Mouse (Mus musculus): ENCODE results near the gene Galr3. TPM values are rescaled to one million over a fixed set of nuclear protein-coding genes. Genes with fewer than 3 reads are reported as not detected.
A peak's percentile ranks its signal among the peaks of the same experiment; 100 is the strongest.
"Not testable (repeated sequence)": the region's sequence is repeated elsewhere in the genome, so short reads cannot be mapped to it uniquely, and the experiment has no call there.

The Galr3 gene
- polyA plus RNA-seq, 1 experiment from 2014 or later = not detected

DNA sequence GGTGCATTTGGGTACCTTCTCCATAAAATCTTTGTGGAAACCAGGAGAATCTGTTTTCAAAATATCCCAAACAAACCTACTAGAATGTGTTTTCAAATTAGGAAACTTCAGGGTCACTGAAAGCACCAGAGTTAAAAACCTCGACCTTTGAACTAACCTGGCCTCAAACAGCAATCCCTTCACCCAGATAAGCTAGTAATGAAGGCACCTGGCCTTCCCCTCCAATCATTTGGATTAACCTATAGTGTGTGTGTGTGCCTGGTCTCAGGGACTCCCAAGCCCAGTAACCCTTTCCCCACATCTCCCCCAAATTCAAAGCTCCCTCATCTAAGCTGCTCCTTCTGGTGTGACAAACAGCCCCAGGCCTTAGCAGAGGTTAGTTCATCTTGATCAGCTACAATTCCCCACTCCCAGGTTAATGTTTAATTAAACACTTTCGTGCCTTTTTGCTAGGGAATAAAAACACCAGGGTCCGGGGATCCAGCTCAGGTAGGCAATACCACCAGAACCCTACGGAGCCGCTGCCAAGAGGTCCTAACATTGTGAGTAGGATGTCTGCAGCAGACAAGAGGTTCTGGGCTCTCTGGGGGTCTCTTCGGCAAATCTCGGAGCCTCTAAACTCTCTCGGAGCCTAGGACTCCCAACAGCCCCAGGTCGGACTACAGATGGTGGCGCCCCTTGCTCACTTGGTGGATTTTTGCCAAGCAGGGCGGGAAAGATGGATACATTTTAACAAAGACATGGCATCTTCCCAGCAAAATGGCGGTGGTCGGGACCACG lies 15.0 kb upstream of the Galr3 start:
- peak overlapping the region; percentile 100; the same call in 1 of the 2 replicates for H3K9ac ChIP-seq (replicated peaks)
- no peaks in the 10 kb centered on the region; the same call in 1 of the 2 replicates for H3K27me3 ChIP-seq
- WGBS = 48% methylated on average over 14 of the region's 14 CpGs
- ATAC-seq (ENCODE audit: insufficient number of reproducible peaks, insufficient read depth, low FRiP score, low TSS enrichment, low read depth) = no peak
- peak overlapping the region; percentile 73 for H3K4me2 ChIP-seq
- no peaks in the 10 kb centered on the region for H3K36me3 ChIP-seq
- H3K9me3 ChIP-seq = no peaks in the 10 kb centered on the region
- peaks cover 44% of the 10 kb centered on the region for H3K4me1 ChIP-seq (replicated peaks)
- peak overlapping the region; percentile 79 for H3K4me3 ChIP-seq (replicated peaks)
- peak overlapping the region; percentile 53; the same call in 1 of the 2 replicates for H3K27ac ChIP-seq

DNA sequence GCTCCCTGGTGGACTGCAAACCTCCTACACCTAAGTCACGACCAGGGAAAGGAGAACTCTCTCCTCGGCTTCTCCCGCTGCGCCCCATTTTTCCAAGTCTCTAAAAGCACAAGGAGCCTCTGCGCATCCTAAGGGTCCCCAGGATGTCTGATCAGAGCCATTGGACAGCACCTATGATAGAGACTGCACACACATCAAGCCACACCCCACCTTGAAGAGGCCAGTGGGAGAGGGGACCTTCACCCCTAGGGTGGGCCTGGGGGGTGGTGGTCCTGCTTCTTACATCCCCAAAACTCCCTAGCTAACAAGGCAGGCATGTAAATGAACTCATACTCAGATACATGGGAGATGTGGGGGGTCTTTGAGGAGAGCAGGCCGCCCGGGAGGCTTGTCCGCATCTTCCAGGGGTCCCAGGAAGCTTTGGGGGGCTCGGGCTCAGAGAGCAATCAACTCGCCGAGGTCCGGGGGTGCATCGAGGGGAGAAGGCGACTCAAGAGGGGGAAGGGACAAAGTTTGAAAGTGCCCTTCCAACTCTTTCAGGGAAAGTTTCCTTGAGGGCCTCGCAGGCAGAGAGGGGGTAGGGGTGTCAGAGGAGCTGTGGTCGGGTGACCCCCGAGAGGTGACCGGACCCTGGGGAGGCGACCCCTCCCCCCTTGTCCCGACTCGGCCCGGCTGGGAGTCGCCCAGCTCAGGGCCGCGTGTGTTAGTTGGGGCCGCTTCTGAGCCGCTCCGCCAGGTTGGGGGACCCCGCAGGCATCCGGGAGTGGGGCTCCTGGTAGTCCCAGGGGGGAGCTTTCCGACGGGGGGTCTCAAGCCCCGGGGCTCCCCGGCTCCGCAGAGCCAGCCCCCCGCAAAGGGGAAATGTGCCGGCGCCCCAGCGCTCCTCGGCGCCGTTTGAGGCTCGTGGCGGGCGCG lies 14.1 kb upstream of the Galr3 start:
- peaks cover 43% of the 10 kb centered on the region for H3K4me1 ChIP-seq (replicated peaks)

DNA sequence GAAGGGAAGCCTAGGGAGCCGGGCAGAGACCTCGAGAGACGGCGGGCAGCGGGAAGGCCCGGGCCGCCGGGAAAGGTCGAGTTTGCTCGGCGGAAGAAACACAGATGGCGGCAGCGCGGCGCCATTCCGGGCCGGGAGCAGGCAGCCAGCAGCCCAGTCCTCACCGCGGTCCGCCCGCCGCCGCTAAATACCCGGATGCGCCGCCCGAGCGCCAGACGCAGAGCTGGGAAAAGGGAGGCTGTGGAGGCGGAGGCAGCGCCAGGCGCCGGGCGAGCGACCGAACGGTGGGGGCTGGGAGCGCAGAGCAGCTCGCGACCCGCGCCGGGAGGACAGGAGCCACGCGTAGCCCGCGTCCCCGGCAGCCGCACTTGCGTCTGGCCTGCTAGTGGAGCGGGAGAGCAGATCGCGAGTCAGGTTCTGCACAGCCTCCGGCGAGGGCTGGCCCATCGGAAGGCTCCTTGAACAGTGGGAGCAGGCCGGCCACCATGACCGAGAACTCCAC lies 13.4 kb upstream of the Galr3 start, which contains the start of gene H1f0:
TSS of gene H1f0 (plus strand) at position 214 of the 502 bp plus-strand sequence.
- ATAC-seq (ENCODE audit: insufficient number of reproducible peaks, insufficient read depth, low FRiP score, low TSS enrichment, low read depth) = peak; percentile 63
- Histone ChIP-seq H3K4me3 (replicated peaks) (peak within 1 kb of the TSS; percentile 79), H3K9ac (replicated peaks) (peak within 1 kb of the TSS; percentile 100), H3K36me3 (0 out of 2 replicates have a peak, but pooled peaks cover 3% of the 10 kb centered on the region), H3K27me3 (no peaks in the 10 kb centered on the region; the same call in 1 of the 2 replicates), H3K27ac (peak within 1 kb of the TSS; percentile 99), H3K4me1 (replicated peaks) (peaks cover 37% of the 10 kb centered on the region), H3K4me2 (peak within 1 kb of the TSS; percentile 73), H3K9me3 (no peaks in the 10 kb centered on the region)
- 0% methylated on average over 58 of the region's 58 CpGs for WGBS

More for the DNA sequence above, 14.1 kb upstream of the Galr3 start:
- H3K4me2 ChIP-seq = peak overlapping the region; percentile 73
- H3K36me3 ChIP-seq = 0 out of 2 replicates have a peak, but pooled peaks cover 3% of the 10 kb centered on the region
- no peak for ATAC-seq (ENCODE audit: insufficient number of reproducible peaks, insufficient read depth, low FRiP score, low TSS enrichment, low read depth)
- peak overlapping the region; percentile 79 for H3K4me3 ChIP-seq (replicated peaks)
- no peaks in the 10 kb centered on the region for H3K9me3 ChIP-seq
- no peaks in the 10 kb centered on the region; the same call in 1 of the 2 replicates for H3K27me3 ChIP-seq
- WGBS = 6% methylated on average over 46 of the region's 46 CpGs
- peak overlapping the region; percentile 99 for H3K27ac ChIP-seq
- H3K9ac ChIP-seq (replicated peaks) = peak overlapping the region; percentile 100

DNA sequence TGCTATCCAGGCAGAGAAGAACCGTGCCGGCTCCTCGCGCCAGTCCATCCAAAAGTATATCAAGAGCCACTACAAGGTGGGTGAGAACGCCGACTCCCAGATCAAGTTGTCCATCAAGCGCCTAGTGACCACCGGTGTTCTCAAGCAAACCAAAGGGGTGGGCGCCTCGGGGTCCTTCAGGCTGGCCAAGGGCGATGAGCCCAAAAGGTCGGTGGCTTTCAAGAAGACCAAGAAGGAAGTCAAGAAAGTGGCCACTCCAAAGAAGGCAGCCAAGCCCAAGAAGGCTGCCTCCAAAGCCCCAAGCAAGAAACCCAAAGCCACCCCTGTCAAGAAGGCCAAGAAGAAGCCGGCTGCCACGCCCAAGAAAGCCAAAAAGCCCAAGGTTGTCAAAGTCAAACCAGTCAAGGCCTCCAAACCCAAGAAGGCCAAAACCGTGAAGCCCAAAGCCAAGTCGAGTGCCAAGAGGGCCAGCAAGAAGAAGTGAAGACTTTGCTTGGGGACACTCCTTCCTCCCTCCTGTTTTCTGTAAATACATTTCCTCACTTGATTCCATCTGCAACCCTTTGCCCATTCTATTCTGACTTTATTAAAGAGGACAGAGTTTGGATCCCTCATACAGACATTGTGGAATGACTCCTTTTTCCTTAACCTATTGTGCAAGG lies 12.7 kb upstream of the Galr3 start:
- peaks cover 7% of the 10 kb centered on the region for H3K36me3 ChIP-seq
- no peaks in the 10 kb centered on the region for H3K27me3 ChIP-seq
- 26% methylated on average over 16 of the region's 16 CpGs for WGBS
- H3K4me2 ChIP-seq = peak overlapping the region; percentile 73
- H3K9ac ChIP-seq (replicated peaks) = peak overlapping the region; percentile 100
- peak overlapping the region; percentile 79 for H3K4me3 ChIP-seq (replicated peaks)
- H3K9me3 ChIP-seq = no peaks in the 10 kb centered on the region
- no peak for ATAC-seq (ENCODE audit: insufficient number of reproducible peaks, insufficient read depth, low FRiP score, low TSS enrichment, low read depth)
- peaks cover 37% of the 10 kb centered on the region for H3K4me1 ChIP-seq (replicated peaks)
- peak overlapping the region; percentile 99 for H3K27ac ChIP-seq

DNA sequence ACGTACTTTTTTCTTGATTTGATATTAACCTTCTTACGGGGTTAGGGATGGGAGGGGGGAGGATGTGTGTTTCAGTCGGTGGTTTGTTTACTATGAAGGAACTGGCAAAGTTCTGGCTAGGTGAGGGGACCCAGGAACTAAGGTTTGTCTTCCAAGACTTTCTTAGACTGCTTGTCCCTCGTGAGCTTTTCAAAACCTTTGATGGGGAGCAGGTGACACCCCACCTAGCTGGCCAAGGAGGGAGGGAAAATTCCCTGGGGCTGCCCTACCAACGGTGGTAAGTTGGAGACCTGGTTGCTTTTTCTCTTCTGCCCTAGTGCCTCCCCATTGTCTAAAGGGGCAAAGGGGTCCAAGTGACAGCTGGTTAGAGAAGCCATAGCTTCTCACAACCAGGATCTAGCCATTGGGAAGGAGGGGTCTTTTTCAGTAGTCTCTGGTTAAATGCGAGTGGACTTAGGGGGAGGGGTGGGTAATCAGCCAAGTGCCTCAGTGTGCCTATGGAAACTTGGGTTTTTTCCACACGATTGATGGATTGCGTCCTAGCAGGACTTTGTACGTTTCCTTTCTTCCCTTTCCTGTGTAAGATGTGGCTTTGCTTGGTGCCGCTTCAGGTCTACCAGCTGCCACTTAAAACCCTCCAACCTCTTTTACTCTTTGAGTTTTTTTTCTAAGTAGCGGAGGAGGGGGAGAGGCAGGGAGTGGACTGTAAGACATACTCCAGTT lies 12.0 kb upstream of the Galr3 start:
- H3K9ac ChIP-seq (replicated peaks) = peak overlapping the region; percentile 100
- H3K36me3 ChIP-seq = peaks cover 14% of the 10 kb centered on the region
- H3K9me3 ChIP-seq = no peaks in the 10 kb centered on the region
- no peak for ATAC-seq (ENCODE audit: insufficient number of reproducible peaks, insufficient read depth, low FRiP score, low TSS enrichment, low read depth)
- peak overlapping the region; percentile 79 for H3K4me3 ChIP-seq (replicated peaks)
- H3K27ac ChIP-seq = peak overlapping the region; percentile 75
- no peaks in the 10 kb centered on the region for H3K27me3 ChIP-seq
- H3K4me1 ChIP-seq (replicated peaks) = peaks cover 37% of the 10 kb centered on the region
- WGBS = 10% methylated on average over 11 of the region's 11 CpGs
- peak overlapping the region; percentile 73 for H3K4me2 ChIP-seq

- H3K27me3 ChIP-seq = no peaks in the 10 kb centered on the region
- H3K4me1 ChIP-seq (replicated peaks) = peaks cover 31% of the 10 kb centered on the region
- peak; percentile 83 for ATAC-seq (ENCODE audit: insufficient number of reproducible peaks, insufficient read depth, low FRiP score, low TSS enrichment, low read depth)
- H3K4me2 ChIP-seq = peak overlapping the region; percentile 73
- peak overlapping the region; percentile 100 for H3K9ac ChIP-seq (replicated peaks)
- H3K27ac ChIP-seq = peak overlapping the region; percentile 78
- under 1% methylated on average over 52 of the region's 52 CpGs for WGBS
- H3K9me3 ChIP-seq = no peaks in the 10 kb centered on the region
- peak overlapping the region; percentile 79 for H3K4me3 ChIP-seq (replicated peaks)
- H3K36me3 ChIP-seq = peaks cover 24% of the 10 kb centered on the region
These were observed 10.9 kb upstream of the Galr3 start for GRCm38 (mm10) chr15:79030551-79031435.

DNA sequence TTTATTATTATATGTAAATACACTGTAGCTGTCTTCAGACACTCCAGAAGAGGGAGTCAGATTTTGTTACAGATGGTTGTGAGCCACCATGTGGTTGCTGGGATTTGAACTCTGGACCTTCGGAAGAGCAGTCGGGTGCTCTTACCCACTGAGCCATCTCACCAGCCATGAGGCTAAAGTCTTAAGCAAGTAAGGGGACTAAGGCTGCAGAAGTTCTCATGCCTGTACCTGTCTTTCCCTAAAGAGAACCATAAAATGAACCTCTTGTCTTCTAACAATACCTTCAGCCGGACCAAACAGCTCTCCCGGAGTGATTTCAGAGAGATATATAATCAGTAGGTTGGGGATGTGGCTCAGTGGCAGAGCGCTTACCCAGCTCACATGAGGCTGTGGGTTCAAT lies 9.8 kb upstream of the Galr3 start:
- H3K4me1 ChIP-seq (replicated peaks) = peaks cover 21% of the 10 kb centered on the region
- not testable (repeated sequence) for H3K27ac ChIP-seq; H3K9me3 ChIP-seq; H3K27me3 ChIP-seq; ATAC-seq (ENCODE audit: insufficient number of reproducible peaks, insufficient read depth, low FRiP score, low TSS enrichment, low read depth); H3K9ac ChIP-seq (replicated peaks); H3K4me3 ChIP-seq (replicated peaks)
- peaks cover 36% of the 10 kb centered on the region for H3K36me3 ChIP-seq
- peak overlapping the region; percentile 73; the same call in 1 of the 2 replicates for H3K4me2 ChIP-seq
- 89% methylated on average over 5 of the region's 5 CpGs for WGBS

- Histone ChIP-seq H3K9me3 (no peaks in the 10 kb centered on the region), H3K4me3 (replicated peaks) (no peak overlapping the region), H3K36me3 (peaks cover 36% of the 10 kb centered on the region), H3K4me1 (replicated peaks) (peaks cover 37% of the 10 kb centered on the region), H3K9ac (replicated peaks) (no peak overlapping the region), H3K4me2 (peak overlapping the region; percentile 23), H3K27me3 (peaks cover 26% of the 10 kb centered on the region), H3K27ac (no peak overlapping the region)
- no peak for ATAC-seq (ENCODE audit: insufficient number of reproducible peaks, insufficient read depth, low FRiP score, low TSS enrichment, low read depth)
- 14% methylated on average over 14 of the region's 14 CpGs for WGBS
These were observed 3.8 kb upstream of the Galr3 start for GRCm38 (mm10) chr15:79037913-79038328.

DNA sequence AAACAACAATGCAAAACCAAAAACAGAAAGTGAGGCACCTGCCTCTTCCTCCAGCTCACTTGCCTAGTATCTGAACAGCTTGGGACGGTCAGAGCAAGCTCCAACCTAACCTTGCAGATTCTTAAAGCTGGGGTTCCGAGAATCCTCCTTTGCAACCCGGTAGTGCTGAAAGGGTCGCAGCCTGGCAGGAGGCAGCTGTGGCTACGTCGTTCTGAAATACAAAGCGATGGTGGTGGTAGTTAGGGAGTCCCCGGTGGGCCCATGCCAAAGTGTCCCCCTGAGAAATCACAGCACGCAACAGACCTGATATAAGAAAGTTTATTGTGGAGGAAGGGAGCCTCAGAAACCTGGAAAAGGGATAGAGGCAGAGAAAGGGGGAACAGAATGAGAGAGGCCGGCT lies 3.4 kb upstream of the Galr3 start:
- no peak for ATAC-seq (ENCODE audit: insufficient number of reproducible peaks, insufficient read depth, low FRiP score, low TSS enrichment, low read depth)
- H3K4me3 ChIP-seq (replicated peaks) = no peak overlapping the region
- peaks cover 30% of the 10 kb centered on the region for H3K27me3 ChIP-seq
- peaks cover 41% of the 10 kb centered on the region for H3K4me1 ChIP-seq (replicated peaks)
- WGBS = 69% methylated on average over 10 of the region's 10 CpGs
- H3K9me3 ChIP-seq = no peaks in the 10 kb centered on the region
- no peak overlapping the region for H3K27ac ChIP-seq
- H3K4me2 ChIP-seq = peak overlapping the region; percentile 23; the same call in 1 of the 2 replicates
- H3K36me3 ChIP-seq = peaks cover 36% of the 10 kb centered on the region
- no peak overlapping the region for H3K9ac ChIP-seq (replicated peaks)

All from limb, embryonic 12.5 days (tissue).